Mouse (Mus musculus) CD4-positive, CD25-positive, alpha-beta regulatory T cell, adult 2 months (primary cell): Measurements from ENCODE around the gene Parvg.

Source experiments
- DNase-seq: peaks from one replicate; pipeline ENCODE4 v3.0.0-alpha.2; 2012; ENCODE audit warnings: low read depth, low spot score

Gene Parvg

DNA sequence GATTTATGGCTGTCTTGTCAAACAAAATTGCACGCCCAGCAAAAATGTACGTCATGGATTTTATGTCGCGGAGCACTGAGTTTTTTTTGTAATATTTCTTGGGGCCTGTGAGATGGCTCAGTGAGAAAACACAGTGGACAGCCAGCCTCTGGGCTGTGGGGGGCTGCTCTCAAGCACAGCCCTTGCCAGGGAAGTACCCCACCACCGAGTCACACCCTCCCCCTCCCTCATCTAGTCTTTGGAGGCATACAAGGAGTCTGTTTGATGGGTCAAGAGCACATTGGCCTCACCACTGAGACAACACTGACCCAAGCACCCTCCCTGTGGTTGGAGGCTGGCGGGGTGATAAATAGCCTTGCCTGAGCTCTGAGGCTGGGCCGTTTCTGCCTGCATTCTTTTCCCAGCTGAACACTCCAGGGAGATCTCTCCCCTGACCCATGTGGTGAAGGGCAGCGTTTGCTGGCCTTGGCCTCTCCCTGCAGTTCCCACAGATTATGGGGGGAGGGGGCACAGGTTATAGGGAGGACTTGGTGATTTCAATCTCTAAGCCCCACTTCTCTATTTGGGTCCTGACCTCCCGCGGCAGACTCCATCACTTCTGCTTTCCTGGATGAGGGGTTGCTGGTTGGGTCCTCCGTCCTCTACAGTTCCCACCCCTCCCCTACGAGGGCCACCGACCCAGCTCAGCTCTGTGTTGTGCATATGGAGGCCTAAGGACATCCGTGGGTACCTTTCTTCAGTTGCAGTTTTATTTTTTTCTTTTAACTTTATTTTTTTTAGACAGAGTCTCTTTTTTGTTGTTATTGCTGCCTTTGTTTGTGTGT lies 26.3 kb downstream of the Parvg start:
- DNase-seq = no peak

DNA sequence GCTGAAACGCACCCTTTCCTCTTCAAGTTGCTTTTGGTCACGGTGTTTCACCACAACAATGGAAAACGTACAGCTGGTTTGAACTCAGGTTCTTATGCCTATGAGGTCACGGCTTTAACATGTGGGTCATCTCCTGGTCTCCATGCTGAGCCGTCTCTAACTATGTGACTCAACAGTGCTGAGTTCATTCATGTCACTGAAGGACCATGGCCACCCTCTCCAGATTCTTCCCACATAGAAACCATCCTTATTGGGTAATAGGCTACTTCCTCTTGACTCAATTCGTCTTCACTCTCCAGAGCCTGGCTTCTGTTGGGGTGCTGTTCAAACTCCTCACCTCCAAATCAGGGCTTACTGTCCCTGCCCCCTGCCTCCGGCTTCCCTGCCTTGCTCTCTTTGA lies 27.5 kb downstream of the Parvg start:
- DNase-seq = no peak

DNA sequence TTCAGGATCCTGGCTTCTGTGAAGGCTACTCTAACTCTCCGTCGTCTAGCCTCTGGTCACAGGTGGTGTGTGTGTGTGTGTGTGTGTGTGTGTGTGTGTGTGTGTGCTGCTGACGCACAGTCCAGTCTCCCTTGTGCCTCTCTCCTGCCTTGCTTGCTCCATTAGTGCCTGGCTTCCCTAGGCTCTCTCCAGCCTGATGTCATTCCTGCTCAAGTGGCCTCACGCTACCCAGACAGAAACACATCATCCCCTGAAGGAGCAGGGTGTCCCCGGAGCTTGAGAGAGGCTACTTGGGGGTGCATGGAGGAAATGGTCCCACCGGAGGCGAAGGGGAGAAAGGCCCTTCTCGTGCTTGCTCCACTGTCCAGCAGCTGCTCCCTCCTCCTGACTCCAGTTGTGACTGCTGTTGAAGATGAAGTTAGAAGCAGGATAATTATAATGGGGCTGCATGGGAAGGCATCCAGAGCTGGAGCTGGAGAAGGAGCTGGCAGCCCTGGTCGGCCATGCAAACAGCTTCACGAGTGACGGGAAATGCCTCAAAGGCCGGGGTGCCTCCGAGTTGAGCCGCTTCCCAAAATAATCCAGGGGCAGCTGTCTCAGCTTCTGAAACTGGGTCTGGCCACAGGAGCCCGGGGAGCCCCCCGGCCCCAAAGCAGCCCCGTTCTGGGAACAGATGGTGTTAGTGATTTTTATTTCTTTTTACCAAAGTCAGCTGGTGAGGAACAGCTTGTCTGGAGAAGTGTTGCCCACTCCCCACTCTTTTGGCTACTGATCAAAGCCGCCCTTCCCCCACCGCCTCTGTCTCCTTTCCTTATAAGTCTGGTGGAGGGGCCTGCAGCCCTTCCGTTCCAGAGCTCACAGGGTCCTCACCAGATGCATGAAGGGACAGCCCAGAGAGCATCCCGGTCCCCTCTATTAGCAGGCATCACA lies 28.4 kb downstream of the Parvg start:
- no peak for DNase-seq

DNA sequence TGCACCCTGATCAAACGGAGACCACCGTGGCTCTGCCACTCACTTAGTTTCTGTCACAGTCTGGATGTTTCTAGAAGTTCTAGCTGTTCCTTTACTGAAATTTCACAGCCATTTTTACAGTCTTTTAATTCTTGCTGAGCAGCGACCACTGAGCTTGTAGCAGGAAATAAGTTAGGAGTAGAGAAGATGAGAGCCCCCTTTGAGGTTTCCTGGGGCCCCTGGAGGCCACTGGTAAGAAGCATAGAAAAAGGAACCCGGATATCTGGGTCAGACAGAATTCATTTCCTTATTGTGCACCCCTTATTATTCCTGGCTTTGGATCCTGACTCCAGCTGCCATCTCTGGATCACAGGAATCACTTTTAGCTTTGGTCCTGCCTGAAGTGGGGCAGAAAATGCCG lies 31.3 kb downstream of the Parvg start:
- DNase-seq = no peak

DNA sequence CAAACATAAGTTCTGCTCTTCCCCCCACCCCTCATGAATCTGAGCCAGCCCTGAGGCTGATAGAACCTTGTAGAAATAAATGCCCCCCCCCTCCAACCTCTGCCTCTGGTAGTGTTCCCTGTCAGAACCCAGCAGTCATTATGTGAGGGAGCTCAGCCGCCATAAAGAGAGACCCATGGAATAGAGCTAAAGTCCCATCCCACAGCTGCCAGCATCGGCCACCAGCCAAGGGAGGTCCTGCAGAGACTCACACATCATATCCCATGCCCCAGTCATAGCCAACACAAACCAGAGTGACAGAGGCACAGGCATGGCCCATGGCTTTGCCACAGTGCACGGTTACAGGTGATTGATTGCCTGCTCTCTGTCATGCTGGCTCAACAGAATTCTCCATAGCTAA lies 40.9 kb downstream of the Parvg start:
- DNase-seq = no peak

DNA sequence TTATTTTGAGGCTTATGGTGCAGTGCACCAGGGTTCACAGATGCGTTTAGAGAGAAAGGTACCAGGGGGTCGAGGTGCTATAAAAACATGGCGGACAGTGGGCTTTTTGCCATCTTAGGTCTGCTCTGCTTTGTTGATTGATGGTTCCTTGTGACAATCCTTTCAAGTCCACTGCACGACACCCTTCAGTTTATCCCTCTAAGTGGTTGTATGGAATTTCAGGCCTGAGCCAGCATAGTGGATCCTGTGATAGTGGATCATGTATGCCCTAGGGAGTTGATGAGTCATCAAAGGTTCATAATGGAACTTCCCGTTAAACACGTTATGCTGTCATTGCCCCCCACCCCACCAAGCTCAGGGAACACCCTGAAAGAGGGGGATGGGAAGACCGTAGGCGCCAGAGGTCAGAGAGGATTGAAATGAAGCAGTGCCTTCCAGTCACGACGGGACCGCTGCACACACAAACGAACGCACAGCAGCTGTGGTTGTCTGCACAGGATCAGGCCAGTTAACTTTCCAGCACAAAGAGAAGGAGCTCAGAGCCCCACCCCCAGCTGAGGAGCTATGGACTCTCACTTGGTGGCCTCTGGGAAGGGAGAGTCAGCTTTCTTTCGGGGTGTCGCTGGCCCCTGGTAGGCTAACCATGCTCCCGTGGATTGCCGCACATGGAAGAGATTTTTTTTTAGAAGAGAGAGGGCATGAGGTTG lies 42.0 kb downstream of the Parvg start:
- DNase-seq = no peak

DNA sequence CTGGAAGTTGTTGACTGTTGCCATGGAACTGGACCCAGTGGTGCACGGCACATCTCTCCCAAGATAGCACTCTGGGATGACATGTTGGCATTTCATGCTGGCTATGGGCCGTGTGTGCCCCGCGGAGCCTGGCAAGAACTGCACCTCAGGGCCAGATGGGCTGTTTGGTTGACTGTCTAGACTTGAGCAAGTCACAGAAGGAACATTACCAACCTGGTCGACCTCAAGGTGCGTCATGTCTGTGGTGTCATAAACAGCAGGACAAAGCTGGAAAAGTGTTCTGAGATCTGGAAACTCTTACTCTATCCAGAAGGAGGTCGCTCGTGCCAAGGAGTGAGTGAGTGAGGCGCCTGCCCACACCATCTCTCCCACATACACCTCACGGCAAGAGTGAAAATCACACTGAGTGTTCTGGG lies 42.8 kb downstream of the Parvg start:
- no peak for DNase-seq

DNA sequence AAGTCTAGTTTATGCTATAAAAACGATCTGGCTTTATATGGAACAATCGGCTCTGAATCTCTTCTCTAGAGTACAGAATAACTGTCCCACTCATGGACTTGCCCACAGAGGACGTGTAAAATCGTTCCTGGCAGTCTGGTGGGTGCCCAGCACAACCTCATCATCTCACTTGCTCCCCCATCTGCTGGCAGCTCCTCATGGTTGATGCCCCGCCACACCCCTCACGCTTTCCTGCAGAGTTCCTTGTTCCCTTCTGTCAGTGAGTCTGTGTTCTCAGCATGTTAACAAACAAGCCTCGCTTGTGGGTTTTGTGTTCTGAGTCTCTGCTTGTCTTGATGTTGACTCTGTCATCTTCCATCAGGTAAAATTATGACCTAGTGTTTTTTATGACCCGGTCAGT lies 43.6 kb downstream of the Parvg start:
- DNase-seq = no peak

DNA sequence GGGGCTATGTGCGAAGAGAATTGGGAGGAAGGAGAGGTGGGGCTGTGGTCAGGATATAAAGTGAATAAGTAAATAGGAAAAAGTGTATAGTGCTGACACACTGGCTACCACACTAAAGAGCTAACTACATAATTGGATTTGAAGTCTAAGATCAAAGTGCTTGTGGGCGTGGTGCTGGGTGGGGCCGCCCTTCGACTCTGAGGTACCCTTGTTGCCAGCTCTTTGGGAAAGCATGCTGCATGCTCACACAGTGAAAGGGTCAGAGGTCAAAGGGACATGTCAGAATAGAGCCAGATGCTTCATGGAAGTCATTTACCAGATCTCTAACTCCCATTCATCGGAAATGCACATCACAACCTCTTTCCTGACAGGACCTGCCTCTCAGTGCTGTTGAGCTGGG lies 49.0 kb downstream of the Parvg start:
- DNase-seq = no peak

DNA sequence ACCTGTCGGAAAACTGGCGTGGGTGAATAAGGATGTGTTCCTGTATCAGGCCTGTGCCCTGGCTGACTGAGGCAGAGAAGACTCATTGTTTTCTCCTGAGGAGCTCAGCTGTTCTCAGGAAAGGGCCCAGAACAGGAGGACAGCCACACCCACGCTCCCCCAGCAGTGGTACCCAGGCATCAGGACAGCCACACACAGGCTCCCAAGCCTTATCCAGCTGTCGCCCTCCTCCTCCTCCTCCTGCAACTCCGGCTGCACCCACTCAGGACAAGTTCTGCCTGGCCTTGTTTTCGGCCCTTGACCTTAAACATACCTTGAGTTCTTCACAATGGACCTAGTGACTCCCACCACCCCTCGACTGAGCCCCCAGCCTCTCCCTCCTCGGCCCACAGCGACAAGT lies 54.9 kb downstream of the Parvg start:
- no peak for DNase-seq

DNA sequence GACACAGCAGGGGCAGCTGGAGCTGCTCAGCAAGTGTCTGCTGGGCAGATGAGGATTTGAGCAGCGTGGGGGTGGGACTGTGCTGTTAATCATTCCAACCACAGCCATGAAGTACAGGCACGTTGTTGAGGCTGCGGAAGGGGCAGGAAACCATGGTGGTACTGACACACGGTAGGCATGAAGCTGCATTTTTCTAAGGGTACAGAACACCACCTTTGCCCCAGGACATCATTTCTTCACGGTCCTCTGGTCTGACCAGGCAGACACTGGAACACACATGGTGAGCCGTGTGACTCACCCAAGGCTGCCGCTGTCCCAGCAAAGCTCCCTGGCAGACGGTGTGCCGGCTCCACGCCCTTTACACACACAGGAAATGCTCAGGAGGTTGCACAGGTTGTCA lies 56.4 kb downstream of the Parvg start:
- no peak for DNase-seq

DNA sequence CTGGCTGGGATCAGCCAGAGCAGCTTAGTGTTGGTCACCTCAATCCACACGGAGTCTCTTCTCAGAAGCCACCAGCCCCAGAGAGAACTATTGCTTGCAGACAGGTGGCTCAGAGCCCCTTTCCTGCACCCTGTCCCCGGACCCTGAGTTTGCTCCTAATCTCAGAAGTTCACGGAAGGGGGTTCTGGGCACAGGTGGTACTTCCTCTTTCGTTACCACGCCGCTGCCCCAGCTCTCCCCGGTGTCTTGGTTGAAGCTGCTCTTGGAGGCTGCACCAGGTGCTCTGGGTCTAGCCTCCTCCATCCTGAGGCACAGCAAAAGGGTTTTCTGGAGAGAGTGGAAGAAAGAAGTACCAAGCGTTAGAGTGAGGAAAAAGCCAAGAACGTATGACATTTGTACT lies 60.2 kb downstream of the Parvg start:
- no peak for DNase-seq

DNA sequence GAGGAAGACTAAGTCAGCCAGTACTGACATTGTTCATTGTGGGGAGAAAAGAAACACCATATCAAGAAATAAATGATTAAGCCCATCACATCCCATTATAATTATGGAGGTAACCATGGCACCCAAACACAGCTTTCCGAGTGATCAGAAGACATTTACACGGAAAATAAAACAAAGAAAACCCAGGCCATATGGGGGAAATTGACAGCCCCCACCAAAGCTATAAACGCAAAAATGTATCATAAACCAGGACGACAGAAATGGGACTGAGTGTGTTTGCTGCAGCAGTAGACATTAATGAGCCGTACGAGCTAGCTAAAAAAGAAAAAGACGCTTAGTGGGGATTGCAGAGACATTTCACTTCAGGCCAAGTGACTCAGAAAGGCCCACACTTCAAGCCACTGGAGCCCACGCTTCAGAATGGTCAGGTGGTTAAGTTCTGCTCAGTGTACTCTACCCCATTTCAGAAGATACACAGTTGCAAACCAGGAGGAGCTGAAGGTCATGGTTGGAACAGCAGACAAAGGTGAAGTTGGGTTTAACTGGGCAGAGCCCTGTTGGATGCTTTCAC lies 62.3 kb downstream of the Parvg start:
- no peak for DNase-seq

DNA sequence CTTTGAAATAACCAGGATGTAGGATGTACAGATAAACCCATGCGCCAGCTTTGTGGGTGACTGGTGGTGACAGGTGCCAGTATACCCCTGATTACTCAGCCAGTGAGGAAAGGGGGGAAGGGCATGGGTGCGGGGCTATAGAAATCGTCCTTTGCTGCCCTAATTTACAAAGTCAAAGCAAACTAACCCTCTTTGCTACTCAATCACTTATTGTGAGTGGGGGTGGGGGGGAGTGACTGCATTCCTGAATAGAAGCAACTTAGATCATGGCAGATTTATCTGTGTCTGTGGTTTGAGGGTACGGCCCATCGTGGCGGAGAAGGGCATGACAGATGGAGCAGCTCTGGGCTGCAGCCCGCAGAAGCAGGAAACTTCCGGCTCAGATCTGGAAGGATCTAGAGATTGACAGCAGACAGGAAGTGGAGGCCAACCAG lies 64.9 kb downstream of the Parvg start:
- peak; percentile 49 for DNase-seq

DNA sequence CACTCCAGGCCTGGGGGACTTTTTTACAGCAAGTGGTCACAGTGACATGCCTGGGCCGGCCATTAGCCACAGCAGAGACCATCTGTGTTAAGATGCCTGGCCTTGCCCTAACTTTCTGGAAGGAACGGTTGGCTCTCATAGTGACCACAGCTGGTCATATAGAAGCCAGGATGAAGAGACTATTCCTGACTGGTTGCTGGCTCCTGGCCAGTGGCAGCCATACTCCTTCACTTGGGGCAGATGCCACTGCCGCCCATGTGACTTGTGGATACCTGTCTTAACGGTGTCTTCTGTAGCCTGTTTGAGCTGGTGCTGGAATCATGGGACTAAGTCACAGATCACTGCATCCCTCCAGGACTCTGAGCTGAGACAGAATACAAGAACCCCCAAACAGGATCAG lies 68.3 kb downstream of the Parvg start:
- no peak for DNase-seq
